Mouse (Mus musculus): Measurements from ENCODE around the gene Ago1. TPM values are rescaled to one million over a fixed set of nuclear protein-coding genes. Genes with fewer than 3 reads are reported as not detected.

Ago1 gene
- total and polyA plus RNA-seq, 3 experiments = 5.4 to 312 (median 15.4) TPM

- Histone ChIP-seq H3K4me3 (ENCODE audit: control insufficient read depth in 1 of 2, insufficient read depth in 1 of 2, low read depth in 2 of 2, low read length in 2 of 2) (no peak overlapping the region), H3K4me1 (ENCODE audit: control insufficient read depth in 1 of 2, insufficient read depth in 2 of 2, low read length in 2 of 2) (peaks cover 0 to 2% of the 10 kb centered on the region in 2 experiments; a peak in 1 of 4 replicates), H3K27me3 (ENCODE audit: control insufficient read depth in 1 of 2, insufficient read depth in 2 of 2, low read length in 2 of 2) (no peaks in the 10 kb centered on the region), H3K36me3 (ENCODE audit: control insufficient read depth in 1 of 2, insufficient read depth in 2 of 2, low read length in 2 of 2) (no peaks in the 10 kb centered on the region), H3K9ac (ENCODE audit: control insufficient read depth, low read depth, low read length, poor library complexity, severe bottlenecking) (no peak overlapping the region), H3K27ac (ENCODE audit: control insufficient read depth, low read depth, low read length) (no peak overlapping the region), H3K79me2 (ENCODE audit: control insufficient read depth, insufficient read depth, low read length, poor library complexity) (no peaks in the 10 kb centered on the region), H3K9me3 (replicated peaks; ENCODE audit: insufficient read depth, low read length) (no peaks in the 10 kb centered on the region)
- no peak for TF ChIP-seq ZKSCAN1 (IDR thresholded peaks at IDR 0.05; ENCODE audit: low read depth, low read length)
- TF ChIP-seq KAT2A (conservative IDR thresholded peaks at IDR 0.05; ENCODE audit: low read depth, low read length) = no peak
- TF ChIP-seq HCFC1 (IDR thresholded peaks at IDR 0.05; ENCODE audit: low read depth, low read length) = no peak
- TF ChIP-seq MXI1 (IDR thresholded peaks at IDR 0.05; ENCODE audit: low read depth, low read length) = no peak
- no peak for TF ChIP-seq ZC3H11A (IDR thresholded peaks at IDR 0.05; ENCODE audit: low read depth, low read length)
- TF ChIP-seq ZMIZ1 (IDR thresholded peaks at IDR 0.05; ENCODE audit: low read depth, low read length) = no peak
- TF ChIP-seq ZNF384 (IDR thresholded peaks at IDR 0.05; ENCODE audit: low read depth, low read length) = no peak
- DNase-seq (ENCODE audit: low read depth, low spot score) = peak; percentile 20
Observed at GRCm38 (mm10) chr4:126508110-126508899, 39.9 kb upstream of the Ago1 start.

DNA sequence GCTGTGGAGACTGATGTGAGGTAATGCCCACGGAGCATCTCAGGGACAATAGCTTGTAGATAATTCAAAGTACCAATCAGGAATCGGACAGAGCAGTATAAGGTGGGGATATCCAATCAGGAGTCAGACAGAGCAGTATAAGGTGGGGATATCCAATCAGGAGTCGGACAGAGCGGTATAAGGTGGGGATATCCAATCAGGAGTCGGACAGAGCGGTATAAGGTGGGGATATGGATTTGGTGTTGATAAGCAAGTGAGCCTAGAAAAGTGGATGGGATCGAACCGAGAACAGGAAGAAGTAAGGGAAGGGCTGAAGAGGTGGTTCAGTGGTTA lies 34.6 kb upstream of the Ago1 start:
- Histone ChIP-seq H3K79me2 (ENCODE audit: control insufficient read depth, insufficient read depth, low read length, poor library complexity) (no peaks in the 10 kb centered on the region), H3K9ac (ENCODE audit: control insufficient read depth, low read depth, low read length, poor library complexity, severe bottlenecking) (no peak overlapping the region), H3K27me3 (ENCODE audit: control insufficient read depth in 1 of 2, insufficient read depth in 2 of 2, low read length in 2 of 2) (no peaks in the 10 kb centered on the region), H3K27ac (ENCODE audit: control insufficient read depth, low read depth, low read length) (no peak overlapping the region), H3K9me3 (replicated peaks; ENCODE audit: insufficient read depth, low read length) (no peaks in the 10 kb centered on the region), H3K4me1 (ENCODE audit: control insufficient read depth in 1 of 2, insufficient read depth in 2 of 2, low read length in 2 of 2) (peaks cover 0 to 14% of the 10 kb centered on the region in 2 experiments; a peak in 2 of 4 replicates), H3K4me3 (ENCODE audit: control insufficient read depth in 1 of 2, insufficient read depth in 1 of 2, low read depth in 2 of 2, low read length in 2 of 2) (no peak overlapping the region), H3K36me3 (ENCODE audit: control insufficient read depth in 1 of 2, insufficient read depth in 2 of 2, low read length in 2 of 2) (peaks cover 0 to 10% of the 10 kb centered on the region in 2 experiments; a peak in 2 of 4 replicates)
- TF ChIP-seq RCOR1 (IDR thresholded peaks at IDR 0.05; ENCODE audit: low read depth, low read length) (no peak), TBP (IDR thresholded peaks at IDR 0.05; ENCODE audit: low read depth, low read length) (no peak), CHD2 (IDR thresholded peaks at IDR 0.05; ENCODE audit: low read length) (no peak), CHD1 (IDR thresholded peaks at IDR 0.05; ENCODE audit: low read depth, low read length) (no peak), MAFK (IDR thresholded peaks at IDR 0.05; ENCODE audit: borderline replicate concordance, low read depth, low read length) (no peak), MEF2A (IDR thresholded peaks at IDR 0.05; ENCODE audit: extremely low read depth, insufficient replicate concordance, low read depth, low read length, poor library complexity, severe bottlenecking) (no peak), KAT2A (conservative IDR thresholded peaks at IDR 0.05; ENCODE audit: low read depth, low read length) (no peak), ETS1 (IDR thresholded peaks at IDR 0.05; ENCODE audit: low read depth, low read length) (no peak), CTCF (IDR thresholded peaks at IDR 0.05 in 2 of 3, conservative IDR thresholded peaks at IDR 0.05 in 1 of 3; ENCODE audit: control insufficient read depth in 1 of 3, insufficient read depth in 1 of 3, low read depth in 2 of 3, low read length in 3 of 3, poor library complexity in 1 of 3, severe bottlenecking in 1 of 3) (no peak), MXI1 (IDR thresholded peaks at IDR 0.05; ENCODE audit: low read depth, low read length) (no peak), MYB (IDR thresholded peaks at IDR 0.05; ENCODE audit: low read depth, low read length) (no peak), SIN3A (IDR thresholded peaks at IDR 0.05; ENCODE audit: low read length) (no peak), MAX (IDR thresholded peaks at IDR 0.05; ENCODE audit: low read length) (no peak), POLR2AphosphoS2 (IDR thresholded peaks at IDR 0.05; ENCODE audit: low read length) (no peak), TAL1 (IDR thresholded peaks at IDR 0.05; ENCODE audit: low read length) (no peak), ELF1 (IDR thresholded peaks at IDR 0.05; ENCODE audit: low read depth, low read length) (no peak)
- DNase-seq (ENCODE audit: low read depth, low spot score) = no peak
